Mouse (Mus musculus) lung, postnatal 36 days (tissue): ENCODE measurements around the gene Syt5.

ENCODE experiments used
- DNase-seq: peaks from one replicate; pipeline ENCODE4 v3.0.0; 2022; ENCODE audit warnings: mixed read lengths

Syt5 gene

DNA sequence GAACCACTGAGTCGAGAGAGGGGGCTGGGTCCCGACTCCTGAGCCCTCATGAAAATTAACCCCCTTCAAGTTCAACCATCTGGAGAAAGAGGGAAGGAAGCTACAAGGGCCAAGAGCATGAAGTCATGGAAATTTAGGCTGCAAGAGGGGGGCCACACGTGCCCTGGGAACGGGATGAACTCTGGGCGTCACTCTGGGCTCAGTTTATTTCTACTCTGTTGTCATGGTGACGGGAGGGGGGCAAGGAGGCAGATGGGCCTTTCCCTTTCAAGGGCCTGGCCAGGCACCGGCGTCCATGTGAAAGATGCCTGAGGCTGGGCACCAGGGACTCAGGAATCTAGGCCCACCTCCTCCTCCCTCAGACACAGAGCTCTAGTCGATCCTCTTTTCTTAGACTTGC, 49.1 kb downstream of the Syt5 start:
- DNase-seq: peak; percentile 94

DNA sequence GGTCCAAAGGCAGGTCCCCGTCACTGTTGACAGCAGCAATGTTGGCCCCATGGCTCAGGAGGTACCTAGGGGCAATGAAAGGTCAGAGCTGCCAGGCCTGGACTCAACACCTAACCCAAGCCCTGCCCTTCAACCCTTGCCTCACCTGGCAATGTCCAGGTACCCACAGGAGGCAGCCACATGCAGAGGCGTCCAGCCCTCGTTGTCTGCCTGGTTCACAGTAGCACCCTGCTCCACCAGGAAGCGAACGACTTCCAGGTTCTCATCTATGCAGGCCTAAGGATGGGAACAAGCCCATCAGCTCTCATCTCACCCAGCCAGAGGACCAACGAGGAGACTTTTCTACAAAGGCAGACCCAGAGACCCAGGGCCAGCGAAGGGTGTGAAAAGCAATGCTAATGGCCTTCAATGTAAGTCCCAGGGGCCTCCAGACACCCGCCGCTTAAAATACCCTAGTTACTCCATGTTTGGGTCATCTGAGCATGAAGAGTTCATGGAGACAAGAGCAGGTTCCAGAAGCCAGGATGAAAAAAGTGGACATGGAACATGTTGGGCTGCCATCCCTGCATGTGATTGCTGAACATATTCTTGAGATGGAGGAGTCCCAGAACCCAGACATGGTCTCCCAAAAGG, 50.0 kb downstream of the Syt5 start:
- DNase-seq: no peak

DNA sequence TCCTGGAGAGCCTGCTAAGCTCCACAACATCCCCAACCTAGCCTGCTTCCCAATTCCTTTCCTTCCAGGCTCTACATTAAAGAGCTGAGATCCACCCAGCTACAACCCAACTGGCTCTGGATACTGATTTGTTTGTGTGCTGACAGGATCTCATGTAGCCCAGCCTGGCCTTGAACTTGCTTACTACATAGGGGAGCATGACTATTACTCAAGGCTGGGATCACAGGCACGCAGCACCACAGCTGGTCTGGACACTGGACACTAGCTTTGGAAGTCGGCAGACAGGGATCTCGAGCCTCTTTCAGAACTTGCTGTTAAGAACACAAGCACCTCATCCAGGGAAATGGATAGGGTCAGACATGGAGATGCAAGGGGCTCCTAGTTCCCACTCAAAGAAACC, 50.9 kb downstream of the Syt5 start:
- no peak for DNase-seq

DNA sequence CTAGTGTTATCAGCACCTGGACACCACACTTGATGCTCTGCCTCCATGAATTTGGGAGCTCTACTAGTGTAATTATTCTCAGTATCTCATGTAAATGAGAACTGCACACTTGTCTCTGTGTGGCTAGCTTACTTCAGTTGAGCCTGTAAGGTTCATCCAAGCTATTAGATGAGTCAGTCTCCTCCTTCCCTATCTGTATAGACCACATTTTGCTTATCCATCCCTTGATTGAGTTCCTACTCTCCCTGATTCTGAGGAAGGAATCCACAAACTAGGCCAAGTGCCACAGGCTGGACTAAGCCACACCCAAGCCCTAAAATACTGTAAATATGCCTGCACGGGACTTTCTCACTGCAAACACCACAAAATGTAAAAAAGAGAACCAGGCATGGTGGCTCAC, 53.4 kb downstream of the Syt5 start:
- DNase-seq: no peak

DNA sequence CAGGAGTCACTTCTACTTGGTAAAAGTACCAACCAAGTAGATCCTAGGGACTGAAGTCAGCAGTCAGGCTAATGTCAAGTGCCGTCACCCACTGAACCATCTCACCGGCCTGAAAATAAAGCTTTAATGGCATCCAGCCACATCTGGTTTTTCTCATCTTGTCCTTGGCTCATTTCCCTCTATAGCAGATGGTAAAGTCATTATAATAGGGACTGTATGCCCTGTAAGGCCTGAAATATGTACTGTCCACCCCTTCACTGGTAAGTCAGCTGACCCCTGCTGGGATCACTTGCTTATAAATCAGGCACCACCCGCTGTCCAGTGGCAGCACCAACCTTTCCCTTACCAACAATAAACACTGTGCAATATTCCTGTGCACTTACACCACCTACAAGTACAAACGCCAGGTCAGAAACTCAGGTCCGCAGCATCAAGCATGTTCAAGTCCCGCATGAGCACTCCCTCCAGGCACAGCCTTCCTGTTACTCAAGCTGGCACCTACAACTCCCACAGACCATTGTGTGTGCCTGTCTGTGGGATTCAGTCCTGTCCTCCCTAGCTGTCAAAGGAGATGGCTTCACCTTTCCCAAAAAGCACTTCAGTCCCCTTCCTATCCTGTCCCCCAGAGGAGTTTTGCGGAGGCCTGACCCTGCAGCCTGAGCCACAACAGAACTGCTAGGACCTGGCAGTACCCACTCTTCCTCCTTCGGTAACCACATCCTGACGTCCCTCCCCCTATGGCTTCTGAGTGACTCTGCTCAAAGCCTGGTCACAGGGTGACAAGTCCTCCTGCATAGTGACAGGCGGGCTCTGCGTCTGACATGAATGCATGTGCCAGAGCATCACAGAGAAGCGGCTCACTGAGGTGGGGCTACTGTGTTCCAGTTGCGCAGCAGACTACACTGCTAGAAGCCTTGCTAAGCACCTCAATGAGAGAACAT, 54.8 kb downstream of the Syt5 start:
- DNase-seq: peak; percentile 44

DNA sequence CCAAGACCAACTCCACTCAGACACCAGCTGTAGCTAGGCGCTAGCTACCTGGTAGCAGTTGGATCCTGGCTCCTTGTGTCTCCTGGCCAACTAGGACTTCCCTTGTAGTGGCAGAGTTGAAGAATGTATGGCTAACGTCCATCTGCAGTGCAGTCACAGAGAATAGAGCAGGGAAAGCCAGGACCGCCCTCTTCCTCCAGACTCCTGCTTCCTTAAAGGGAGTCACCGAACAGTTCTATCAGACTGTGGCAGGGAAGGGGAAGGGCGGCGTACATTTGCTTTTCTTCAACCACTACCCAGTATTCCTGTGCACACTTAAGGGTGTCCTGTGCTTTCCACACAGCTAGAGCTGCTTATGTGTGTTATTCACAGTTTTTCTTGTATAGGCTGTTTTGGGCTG, 56.0 kb downstream of the Syt5 start:
- DNase-seq: peak; percentile 76
